Mouse (Mus musculus) midbrain, embryonic 14.5 days (tissue): ENCODE measurements at regions not wholly inside any gene's neighbourhood (a gene's known extent, or its start where the extent isn't known, plus 50 kb on each side); places are given as distances from the start of the nearest gene placed in this dataset.

Source experiments
- ATAC-seq: fragments of 200-750 bp; cut with Nextera tagmentation; 2 replicates; pipeline ENCODE4 v1.8.0; 2017; ENCODE audit warnings: moderate number of reproducible peaks, moderate library complexity; ENCODE audit not compliant: low FRiP score, low TSS enrichment
- DNase-seq: peaks from one replicate; pipeline ENCODE4 v3.0.0-alpha.2; 2015
- H3K27ac ChIP-seq: fragments of 300-500 bp; sonication (generic); replicated peaks from 2 replicates; pipeline ENCODE4 v1.5.1; 2014; ENCODE audit warnings: mild to moderate bottlenecking, low read depth, low read length, moderate library complexity
- H3K27me3 ChIP-seq: fragments of 300-500 bp; sonication (generic); 2 replicates; pipeline ENCODE4 v1.6.1; 2014; ENCODE audit warnings: low read length, control low read depth, mixed read lengths; ENCODE audit not compliant: control insufficient read depth, insufficient read depth
- H3K36me3 ChIP-seq: fragments of 300-500 bp; sonication (generic); 2 replicates; pipeline ENCODE4 v1.6.1; 2014; ENCODE audit warnings: low read length, control low read depth; ENCODE audit not compliant: control insufficient read depth, insufficient read depth
- H3K4me1 ChIP-seq: fragments of 300-500 bp; sonication (generic); 2 replicates; pipeline ENCODE4 v1.6.1; 2014; ENCODE audit warnings: mild to moderate bottlenecking, antibody characterized with exemption, low read length, control low read depth; ENCODE audit not compliant: control insufficient read depth, insufficient read depth
- H3K4me2 ChIP-seq: fragments of 300-500 bp; sonication (generic); 2 replicates; pipeline ENCODE4 v1.6.1; 2014; ENCODE audit warnings: mild to moderate bottlenecking, low read length, moderate library complexity
- H3K4me3 ChIP-seq: fragments of 300-500 bp; sonication (generic); replicated peaks from 2 replicates; pipeline ENCODE4 v1.5.1; 2014; ENCODE audit warnings: low read depth, low read length
- H3K9ac ChIP-seq: fragments of 300-500 bp; sonication (generic); replicated peaks from 2 replicates; pipeline ENCODE4 v1.6.1; 2014; ENCODE audit warnings: mild to moderate bottlenecking, low read length, moderate library complexity
- H3K9me3 ChIP-seq: fragments of 300-500 bp; sonication (generic); 2 replicates; pipeline ENCODE4 v1.6.1; 2016; ENCODE audit warnings: low read length, control low read depth, mixed read lengths; ENCODE audit not compliant: control insufficient read depth
- WGBS: fragments of 180-500 bp; shearing (Covaris S2); extraction: QIAGEN DNeasy Blood & Tissue Kit; methylation state at CpG from one replicate; pipeline ENCODE4 v1.1.7; 2014; 5-methylcytosine and 5-hydroxymethylcytosine counted together

GRCm38 (mm10) chr6:103386591-103386990 lies 123.8 kb upstream of the Chl1 start:
- H3K4me1 ChIP-seq, result peaks cover 6% of the 10 kb centered on the region
- H3K27ac ChIP-seq, result no peak overlapping the region
- H3K9me3 ChIP-seq, result no peaks in the 10 kb centered on the region
- H3K36me3 ChIP-seq, result no peaks in the 10 kb centered on the region
- ATAC-seq, result no peak
- no peak overlapping the region for H3K4me3 ChIP-seq
- H3K9ac ChIP-seq, result no peak overlapping the region
- no peak overlapping the region for H3K4me2 ChIP-seq
- WGBS, result 52% methylated on average over 4 of the region's 4 CpGs
- DNase-seq, result no peak
- no peaks in the 10 kb centered on the region for H3K27me3 ChIP-seq

- Histone ChIP-seq H3K36me3 (no peaks in the 10 kb centered on the region), H3K9me3 (no peaks in the 10 kb centered on the region), H3K4me2 (no peak overlapping the region), H3K9ac (no peak overlapping the region), H3K4me1 (no peaks in the 10 kb centered on the region), H3K27ac (no peak overlapping the region), H3K4me3 (no peak overlapping the region), H3K27me3 (no peaks in the 10 kb centered on the region)
- no peak for ATAC-seq
- DNase-seq, result no peak
These were observed 104.4 kb upstream of the Chl1 start for GRCm38 (mm10) chr6:103405961-103406360.

- Histone ChIP-seq H3K4me2 (no peak overlapping the region), H3K36me3 (no peaks in the 10 kb centered on the region), H3K9ac (no peak overlapping the region), H3K4me3 (no peak overlapping the region), H3K9me3 (no peaks in the 10 kb centered on the region), H3K27ac (no peak overlapping the region), H3K27me3 (no peaks in the 10 kb centered on the region), H3K4me1 (no peaks in the 10 kb centered on the region)
- 61% methylated on average over 2 of the region's 2 CpGs for WGBS
- DNase-seq (no peak), ATAC-seq (no peak)
These were observed 95.5 kb upstream of the Chl1 start for GRCm38 (mm10) chr6:103414888-103415287.

GRCm38 (mm10) chr6:103421013-103421933 lies 89.1 kb upstream of the Chl1 start:
- ATAC-seq (no peak), DNase-seq (peak; percentile 48)
- Histone ChIP-seq H3K27ac (no peak overlapping the region), H3K9me3 (no peaks in the 10 kb centered on the region), H3K4me3 (no peak overlapping the region), H3K27me3 (no peaks in the 10 kb centered on the region), H3K4me1 (no peaks in the 10 kb centered on the region), H3K36me3 (no peaks in the 10 kb centered on the region), H3K4me2 (no peak overlapping the region), H3K9ac (no peak overlapping the region)
- 36% methylated on average over 1 of the region's 1 CpGs for WGBS

GRCm38 (mm10) chr6:103430933-103431594 lies 79.3 kb upstream of the Chl1 start:
- Histone ChIP-seq H3K9ac (no peak overlapping the region), H3K4me3 (no peak overlapping the region), H3K4me2 (no peak overlapping the region), H3K27ac (peak overlapping the region; percentile 69), H3K9me3 (no peaks in the 10 kb centered on the region), H3K36me3 (no peaks in the 10 kb centered on the region), H3K4me1 (peaks cover 6% of the 10 kb centered on the region; the same call in 1 of the 2 replicates), H3K27me3 (no peaks in the 10 kb centered on the region)
- ATAC-seq (peak; percentile 71; the same call in 1 of the 2 replicates), DNase-seq (peak; percentile 66)
- 50% methylated on average over 5 of the region's 5 CpGs for WGBS

- Histone ChIP-seq H3K4me2 (no peak overlapping the region), H3K36me3 (no peaks in the 10 kb centered on the region), H3K9ac (no peak overlapping the region), H3K4me1 (peaks cover 6% of the 10 kb centered on the region; the same call in 1 of the 2 replicates), H3K27me3 (no peaks in the 10 kb centered on the region), H3K27ac (peak overlapping the region; percentile 69), H3K9me3 (no peaks in the 10 kb centered on the region), H3K4me3 (no peak overlapping the region)
- DNase-seq (peak; percentile 28), ATAC-seq (no peak)
- WGBS, result 54% methylated on average over 5 of the region's 5 CpGs
These were observed 78.8 kb upstream of the Chl1 start for GRCm38 (mm10) chr6:103431595-103431957.
